Mouse (Mus musculus) intestine, postnatal 0 days (tissue): ENCODE measurements at regions not wholly inside any gene's neighbourhood (a gene's known extent, or its start where the extent isn't known, plus 50 kb on each side); places are given as distances from the start of the nearest gene placed in this dataset.

Experiments
- ATAC-seq: fragments of 200-750 bp; cut with Nextera tagmentation; 2 replicates; pipeline ENCODE4 v1.8.0; 2017; ENCODE audit warnings: mild to moderate bottlenecking, moderate TSS enrichment, moderate library complexity
- H3K27ac ChIP-seq: fragments of 300-500 bp; sonication (generic); 2 replicates; pipeline ENCODE4 v1.5.1; 2014; ENCODE audit warnings: mild to moderate bottlenecking, low read depth, low read length, moderate library complexity
- H3K27me3 ChIP-seq: fragments of 300-500 bp; sonication (generic); replicated peaks from 2 replicates; pipeline ENCODE4 v1.6.1; 2014; ENCODE audit warnings: low read length, mixed read lengths; ENCODE audit not compliant: control insufficient read depth, insufficient read depth
- H3K36me3 ChIP-seq: fragments of 300-500 bp; sonication (generic); 2 replicates; pipeline ENCODE4 v1.6.1; 2014; ENCODE audit warnings: mild to moderate bottlenecking, moderate library complexity; ENCODE audit not compliant: control insufficient read depth, insufficient read depth
- H3K4me1 ChIP-seq: fragments of 300-500 bp; sonication (generic); replicated peaks from 2 replicates; pipeline ENCODE4 v1.6.1; 2014; ENCODE audit warnings: antibody characterized with exemption, low read length, mixed read lengths; ENCODE audit not compliant: control insufficient read depth, insufficient read depth
- H3K4me2 ChIP-seq: fragments of 300-500 bp; sonication (generic); replicated peaks from 2 replicates; pipeline ENCODE4 v1.6.1; 2014; ENCODE audit warnings: low read depth, mild to moderate bottlenecking, moderate library complexity
- H3K4me3 ChIP-seq: fragments of 300-500 bp; sonication (generic); 2 replicates; pipeline ENCODE4 v1.5.1; 2014; ENCODE audit warnings: low read depth, low read length
- H3K9ac ChIP-seq: fragments of 300-500 bp; sonication (generic); 2 replicates; pipeline ENCODE4 v1.6.1; 2014; ENCODE audit warnings: mild to moderate bottlenecking, low read depth, low read length
- H3K9me3 ChIP-seq: fragments of 300-500 bp; sonication (generic); 2 replicates; pipeline ENCODE4 v1.6.1; 2016; ENCODE audit warnings: mixed run types; ENCODE audit not compliant: control insufficient read depth
- CTCF ChIP-seq: sonication (generic); IDR thresholded peaks from 2 replicates; pipeline ENCODE4 v1.5.1; 2016; ENCODE audit warnings: low read depth, mild to moderate bottlenecking, control low read depth, antibody characterized with exemption, moderate library complexity
- WGBS: fragments of 180-500 bp; shearing (Covaris S2); extraction: QIAGEN DNeasy Blood & Tissue Kit; methylation state at CpG from one replicate; pipeline ENCODE4 v1.1.7; 2014; 5-methylcytosine and 5-hydroxymethylcytosine counted together

DNA sequence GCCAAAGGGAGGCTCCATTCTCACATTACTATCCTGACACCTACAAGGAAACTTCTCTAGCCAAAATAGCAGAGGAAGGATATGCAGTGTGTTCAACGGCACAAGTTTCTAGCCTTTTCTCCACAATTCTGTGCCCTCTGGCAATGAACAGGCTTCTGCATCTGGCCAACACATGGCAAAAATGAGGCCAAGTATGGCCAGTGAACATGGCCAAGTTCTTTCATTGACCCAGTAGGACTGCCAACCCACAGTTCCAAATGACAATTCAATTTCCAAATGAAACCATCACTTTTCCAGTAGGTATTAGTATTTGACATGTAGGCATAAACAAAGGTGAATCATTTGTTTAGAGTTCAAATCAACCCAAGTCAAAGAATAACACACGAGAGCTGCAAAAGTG lies 208.8 kb downstream of the Gm11361 start:
- Histone ChIP-seq H3K9me3 (no peaks in the 10 kb centered on the region), H3K4me2 (no peak overlapping the region), H3K36me3 (no peaks in the 10 kb centered on the region), H3K4me3 (no peak overlapping the region), H3K27ac (no peak overlapping the region), H3K9ac (no peak overlapping the region), H3K27me3 (no peaks in the 10 kb centered on the region), H3K4me1 (no peaks in the 10 kb centered on the region)
- no peak for ATAC-seq
- no peak for TF ChIP-seq CTCF
- 86% methylated on average over 2 of the region's 2 CpGs for WGBS

DNA sequence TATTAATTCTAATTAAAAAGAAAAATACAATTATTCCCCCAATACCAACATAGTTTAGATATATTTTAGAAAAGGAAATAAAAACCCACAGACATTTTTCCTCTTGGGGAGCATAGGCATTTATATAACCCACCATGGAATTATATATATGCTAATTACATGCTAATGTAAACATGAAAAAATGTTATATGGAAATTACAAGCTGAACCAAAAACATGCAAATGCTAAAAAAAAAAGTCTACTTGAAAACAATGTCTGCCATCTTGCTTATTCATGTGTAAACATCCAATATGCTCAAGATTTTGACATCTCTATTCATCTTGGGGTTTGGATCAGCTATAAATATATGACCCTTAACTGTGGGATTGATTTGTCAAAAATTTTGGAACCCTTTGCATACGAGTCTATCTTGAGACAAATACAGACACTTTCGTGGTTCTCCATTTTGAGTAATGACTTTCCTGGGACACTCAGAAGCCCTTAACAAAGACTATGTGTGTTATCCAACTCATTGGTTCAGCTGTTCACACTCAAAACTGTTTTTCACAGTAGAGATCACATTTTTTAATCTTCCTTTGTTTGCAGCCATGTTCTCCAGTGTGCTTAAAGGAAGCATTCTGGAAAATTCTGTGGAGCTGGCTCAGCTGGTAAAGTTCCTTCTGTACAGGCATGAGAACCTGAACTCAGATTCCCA lies 208.0 kb downstream of the Gm11361 start:
- no peak for ATAC-seq
- no peaks in the 10 kb centered on the region for H3K4me1 ChIP-seq
- no peak overlapping the region for H3K4me3 ChIP-seq
- WGBS: 73% methylated on average over 2 of the region's 2 CpGs
- no peak overlapping the region for H3K4me2 ChIP-seq
- H3K9me3 ChIP-seq: no peaks in the 10 kb centered on the region
- H3K9ac ChIP-seq: no peak overlapping the region
- no peaks in the 10 kb centered on the region for H3K27me3 ChIP-seq
- no peaks in the 10 kb centered on the region for H3K36me3 ChIP-seq
- no peak overlapping the region for H3K27ac ChIP-seq
- TF ChIP-seq CTCF: no peak

DNA sequence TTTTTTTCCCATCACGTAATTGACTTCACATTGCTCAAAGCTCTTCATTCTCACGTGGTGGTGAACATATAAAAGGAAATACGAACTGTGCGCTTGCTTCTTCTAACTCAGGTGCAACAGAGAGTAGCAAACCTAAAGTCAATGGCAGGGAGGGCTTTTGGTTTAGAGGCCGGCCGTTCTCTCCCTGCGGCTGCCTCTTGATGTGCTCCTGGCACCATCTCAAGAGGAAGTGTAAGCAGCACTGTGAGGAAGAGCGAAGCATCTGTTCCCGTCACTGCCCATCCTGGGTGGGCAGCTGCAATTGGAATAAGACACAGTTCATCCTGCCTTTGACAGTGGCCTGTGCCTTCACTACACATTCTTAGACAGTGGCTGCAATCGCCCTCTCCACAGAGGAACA lies 204.0 kb downstream of the Gm11361 start:
- 85% methylated on average over 10 of the region's 10 CpGs for WGBS
- Histone ChIP-seq H3K4me1 (no peaks in the 10 kb centered on the region), H3K27me3 (no peaks in the 10 kb centered on the region)

DNA sequence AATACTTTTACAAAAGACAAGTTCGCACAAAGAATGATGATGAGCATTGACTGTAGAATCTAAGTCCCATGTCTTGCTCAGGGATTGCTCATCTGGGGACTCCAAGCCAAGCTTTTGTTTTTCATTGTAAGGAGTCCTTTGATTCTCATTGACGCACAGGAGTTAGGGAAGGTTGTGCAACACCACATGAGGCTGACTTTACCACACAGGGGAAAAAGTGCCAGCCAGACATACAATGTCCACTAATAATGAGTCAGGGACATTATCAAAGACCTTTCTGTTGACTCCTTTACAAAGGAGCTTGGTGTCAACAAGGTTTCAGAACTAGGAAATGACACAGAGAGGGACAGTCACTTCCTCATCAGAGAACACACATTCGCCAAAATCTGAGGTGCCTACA lies 200.1 kb downstream of the Gm11361 start:
- H3K27ac ChIP-seq: no peak overlapping the region
- WGBS: 86% methylated on average over 3 of the region's 3 CpGs
- TF ChIP-seq CTCF: no peak
- no peaks in the 10 kb centered on the region for H3K36me3 ChIP-seq
- H3K4me3 ChIP-seq: no peak overlapping the region
- no peak for ATAC-seq
- H3K27me3 ChIP-seq: no peaks in the 10 kb centered on the region
- H3K9me3 ChIP-seq: no peaks in the 10 kb centered on the region
- no peak overlapping the region for H3K9ac ChIP-seq
- H3K4me1 ChIP-seq: no peaks in the 10 kb centered on the region
- no peak overlapping the region for H3K4me2 ChIP-seq

More for the DNA sequence above, 204.0 kb downstream of the Gm11361 start:
- Histone ChIP-seq H3K27ac (no peak overlapping the region), H3K9me3 (no peaks in the 10 kb centered on the region), H3K4me2 (no peak overlapping the region), H3K36me3 (no peaks in the 10 kb centered on the region), H3K9ac (no peak overlapping the region), H3K4me3 (no peak overlapping the region)
- no peak for ATAC-seq
- no peak for TF ChIP-seq CTCF

DNA sequence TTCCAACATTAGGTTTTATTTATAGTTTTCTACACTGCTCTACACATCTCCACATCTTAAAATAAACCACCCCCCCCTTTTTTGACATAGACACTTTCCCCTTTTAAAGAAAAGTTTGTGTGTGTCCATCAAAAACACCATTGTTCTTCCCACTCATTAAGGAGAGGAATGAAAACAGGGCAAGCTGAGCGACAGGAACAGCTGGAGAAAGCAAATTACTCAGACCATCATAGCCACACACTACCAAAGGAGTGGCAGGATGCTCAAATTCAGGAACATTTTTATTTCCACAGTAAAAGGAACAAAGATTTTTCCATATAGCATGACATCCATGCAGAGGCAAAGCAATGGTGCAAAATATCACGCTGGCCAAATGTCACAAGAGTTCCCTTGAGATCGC lies 198.6 kb downstream of the Gm11361 start:
- Histone ChIP-seq H3K9me3 (no peaks in the 10 kb centered on the region), H3K36me3 (no peaks in the 10 kb centered on the region), H3K27ac (no peak overlapping the region), H3K27me3 (no peaks in the 10 kb centered on the region), H3K4me3 (no peak overlapping the region), H3K4me2 (no peak overlapping the region), H3K4me1 (no peaks in the 10 kb centered on the region), H3K9ac (no peak overlapping the region)
- no peak for TF ChIP-seq CTCF
- 92% methylated on average over 3 of the region's 3 CpGs for WGBS
- no peak for ATAC-seq

DNA sequence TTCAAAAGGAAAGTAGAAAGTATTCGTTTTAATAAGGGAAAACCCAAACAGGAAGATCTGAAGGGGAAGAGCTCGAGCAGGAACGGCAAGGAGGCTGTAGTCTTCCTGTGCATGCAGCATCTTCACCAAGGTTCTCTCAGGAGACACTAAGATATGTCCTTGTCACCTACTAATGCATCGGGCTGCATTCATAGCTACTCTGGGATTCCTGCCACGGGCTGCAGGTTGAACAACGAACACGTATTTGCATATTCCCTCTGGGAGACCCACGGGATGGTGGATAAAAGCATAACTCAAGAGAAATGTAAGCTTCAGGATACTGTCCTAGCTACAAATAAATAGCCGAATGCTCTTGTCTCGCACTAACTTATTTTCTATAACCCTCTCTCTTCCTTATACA lies 197.7 kb downstream of the Gm11361 start:
- H3K27me3 ChIP-seq: no peaks in the 10 kb centered on the region
- WGBS: 84% methylated on average over 10 of the region's 10 CpGs
- no peak overlapping the region for H3K4me2 ChIP-seq
- no peaks in the 10 kb centered on the region for H3K4me1 ChIP-seq
- no peak overlapping the region for H3K27ac ChIP-seq
- no peaks in the 10 kb centered on the region for H3K36me3 ChIP-seq
- H3K4me3 ChIP-seq: no peak overlapping the region
- no peak overlapping the region for H3K9ac ChIP-seq
- no peak for ATAC-seq
- no peaks in the 10 kb centered on the region for H3K9me3 ChIP-seq
- no peak for TF ChIP-seq CTCF
